Mouse (Mus musculus): ENCODE data around the gene Hbq1a.

Hbq1a gene

GRCm38 (mm10) chr11:32321196-32321565 is 21.3 kb downstream of the Hbq1a start:
- peak; percentile 73 to 90 for DNase-seq (ENCODE audit: low spot score in 2 of 2)

- DNase-seq (ENCODE audit: low spot score in 2 of 2), result peak; percentile 89 to 93
Measured at GRCm38 (mm10) chr11:32324609-32325008, 24.7 kb downstream of the Hbq1a start.

GRCm38 (mm10) chr11:32331075-32331474 is 31.2 kb downstream of the Hbq1a start:
- no peak for DNase-seq (ENCODE audit: low spot score in 2 of 2)

GRCm38 (mm10) chr11:32331861-32332260 is 32.0 kb downstream of the Hbq1a start:
- DNase-seq (ENCODE audit: low spot score in 2 of 2), result no peak

DNA sequence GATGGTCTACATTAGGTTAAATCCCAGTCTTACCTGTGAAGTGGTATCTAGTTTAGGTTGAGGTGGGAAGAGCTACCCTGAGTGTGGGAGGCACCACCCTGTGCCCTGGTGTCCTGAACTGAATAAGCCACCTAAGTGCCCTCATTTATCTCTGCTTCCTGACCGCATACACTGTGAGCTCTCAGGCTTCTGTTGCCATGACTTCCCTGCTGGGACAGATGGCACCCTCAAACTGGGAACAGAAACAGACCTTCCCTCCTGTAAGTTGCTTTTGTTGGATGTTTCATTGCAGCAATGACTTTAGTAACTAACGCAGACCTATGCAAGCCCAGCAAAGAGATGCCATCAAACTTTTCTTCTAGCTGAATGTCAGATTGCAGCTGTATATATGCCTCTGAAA is 33.4 kb downstream of the Hbq1a start:
- no peak for DNase-seq (ENCODE audit: low spot score in 2 of 2)

DNA sequence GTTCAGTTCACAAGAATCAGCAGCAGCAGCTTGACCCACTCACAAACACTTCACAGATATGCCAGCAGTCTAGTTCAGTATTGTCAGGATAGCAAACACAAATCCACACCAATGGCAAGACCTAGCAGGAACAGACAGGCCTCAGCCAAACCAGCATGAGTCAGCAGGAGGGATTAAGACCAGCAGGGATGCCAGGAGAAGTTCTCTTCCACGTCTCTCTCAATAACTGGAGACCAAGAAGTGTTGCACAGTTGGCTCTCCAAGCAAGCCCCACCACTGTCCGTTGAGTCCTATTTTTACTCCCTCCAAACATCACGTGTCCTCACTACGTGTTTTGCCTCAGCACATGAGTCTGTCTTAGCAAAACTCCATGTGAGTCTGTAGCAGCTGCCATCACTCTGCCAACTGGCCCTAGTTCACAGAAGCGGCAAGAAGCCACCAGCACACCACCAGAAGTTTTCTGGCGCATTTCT is 36.6 kb downstream of the Hbq1a start:
- DNase-seq (ENCODE audit: low spot score in 2 of 2), result no peak

DNA sequence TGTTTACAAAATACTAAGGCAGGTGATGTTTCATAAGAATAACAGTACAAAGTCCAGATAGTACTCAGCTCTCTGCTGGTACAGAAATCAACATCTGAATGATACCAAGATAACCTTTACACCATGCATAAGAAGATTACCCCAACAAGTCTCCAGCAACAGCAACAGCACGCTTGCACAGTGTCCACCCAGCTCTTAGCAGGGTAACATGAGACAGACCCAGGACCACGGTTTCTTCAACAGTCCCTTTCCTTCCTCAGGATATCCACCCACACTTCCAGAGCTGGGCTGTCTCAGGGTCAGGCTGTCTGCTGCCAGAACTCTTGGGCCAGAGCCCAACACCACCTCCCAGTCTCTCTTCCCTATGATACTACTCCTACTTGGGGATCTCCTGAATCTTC is 39.3 kb downstream of the Hbq1a start:
- no peak for DNase-seq (ENCODE audit: low spot score in 2 of 2)

DNA sequence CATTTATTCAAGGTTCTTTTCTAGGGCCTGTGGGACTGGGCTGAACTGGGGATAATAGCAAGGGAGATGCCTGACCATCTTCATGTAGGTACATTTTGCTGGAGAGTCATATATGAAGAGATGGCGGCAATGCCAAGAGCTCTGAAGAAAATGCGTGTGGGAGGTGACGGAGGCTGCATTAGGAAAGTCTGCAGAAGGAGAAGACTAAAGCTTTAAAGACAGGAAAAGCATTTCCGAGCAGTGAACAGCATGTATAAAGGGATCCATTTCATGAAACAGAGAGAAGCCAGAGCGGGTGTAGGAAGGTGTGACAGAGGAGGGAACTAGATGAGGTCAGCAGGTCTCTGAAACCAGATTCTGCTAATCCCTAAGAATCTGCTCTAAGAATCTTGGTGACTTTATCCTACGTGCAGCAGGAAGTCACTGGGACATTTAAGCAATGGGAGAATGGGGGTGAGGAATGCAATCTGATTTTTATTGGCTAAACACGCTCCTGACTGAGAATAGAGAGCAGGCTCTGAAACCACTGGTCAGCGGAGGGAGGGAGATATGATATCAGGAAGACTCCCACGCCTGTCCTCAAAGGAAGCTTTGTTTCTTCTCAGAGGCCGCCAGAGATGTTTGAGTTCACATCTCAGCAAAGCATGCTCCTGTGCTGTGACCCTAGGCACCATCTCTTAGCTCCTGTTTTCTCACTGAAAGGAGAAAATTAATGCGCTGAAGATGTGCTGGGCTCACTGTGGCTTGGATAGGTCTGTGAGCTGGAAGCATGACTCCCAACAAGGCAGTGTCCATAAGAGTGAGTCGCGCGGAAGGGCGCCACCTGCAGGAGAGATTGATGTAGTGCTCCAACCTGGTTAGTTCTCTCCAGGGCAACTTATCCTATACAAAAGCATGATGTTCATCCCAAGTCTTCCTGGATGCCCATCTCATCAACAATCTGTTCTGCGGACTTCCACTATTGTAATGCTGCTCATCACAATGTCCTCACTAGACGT is 40.9 kb downstream of the Hbq1a start:
- DNase-seq (ENCODE audit: low spot score in 2 of 2), result peak in 1 of 2 experiments; percentile 64

GRCm38 (mm10) chr11:32342770-32343191 is 42.9 kb downstream of the Hbq1a start:
- DNase-seq (ENCODE audit: low spot score in 2 of 2), result peak in 1 of 2 experiments; percentile 57

- no peak for DNase-seq (ENCODE audit: low spot score in 2 of 2)
Measured at GRCm38 (mm10) chr11:32343350-32343749, 43.5 kb downstream of the Hbq1a start.

DNA sequence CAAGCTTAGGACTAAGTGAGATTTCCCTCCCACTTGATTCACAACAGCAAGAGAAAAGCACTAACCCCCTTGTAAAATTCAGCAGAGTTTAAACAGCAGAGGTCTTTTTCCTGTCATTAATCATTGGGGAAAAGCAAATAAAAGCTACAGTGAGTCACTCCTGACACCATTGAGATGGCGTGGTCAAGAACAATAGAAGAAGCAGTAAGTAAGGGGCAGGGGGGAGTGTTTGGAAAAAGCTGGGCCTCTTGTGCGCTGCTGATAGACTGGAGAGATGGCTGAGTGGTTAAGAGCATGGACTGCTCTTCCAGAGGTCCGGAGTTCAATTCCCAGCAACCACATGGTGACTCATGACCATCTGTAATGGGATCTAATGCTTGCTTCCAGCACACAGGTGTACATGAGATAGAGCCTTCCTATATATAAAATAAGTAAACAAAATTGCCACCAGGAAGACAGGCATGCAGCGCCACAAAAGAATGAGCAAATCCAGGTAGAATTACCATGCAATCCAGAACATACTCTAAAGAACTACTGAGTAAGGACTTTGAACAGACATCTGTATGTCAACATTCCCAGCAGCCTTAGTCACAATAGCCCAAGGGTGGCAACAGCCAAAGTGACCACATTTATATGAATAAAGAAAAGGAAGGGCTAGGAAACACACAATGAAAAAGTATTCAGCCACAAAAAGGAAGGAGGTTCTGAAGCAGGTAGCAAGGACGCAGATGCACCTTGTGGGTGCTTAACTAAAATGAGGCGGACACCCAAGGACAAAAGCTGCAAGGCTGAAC is 45.8 kb downstream of the Hbq1a start:
- DNase-seq (ENCODE audit: low spot score in 2 of 2), result no peak

GRCm38 (mm10) chr11:32347264-32347606 is 47.4 kb downstream of the Hbq1a start:
- DNase-seq (ENCODE audit: low spot score in 2 of 2), result no peak

- peak in 1 of 2 experiments; percentile 42 for DNase-seq (ENCODE audit: low spot score in 2 of 2)
Measured at GRCm38 (mm10) chr11:32347607-32348432, 48.0 kb downstream of the Hbq1a start, which contains the start of gene Sh3pxd2b. Sh3pxd2b (plus strand) TSS chr11:32347820.

DNA sequence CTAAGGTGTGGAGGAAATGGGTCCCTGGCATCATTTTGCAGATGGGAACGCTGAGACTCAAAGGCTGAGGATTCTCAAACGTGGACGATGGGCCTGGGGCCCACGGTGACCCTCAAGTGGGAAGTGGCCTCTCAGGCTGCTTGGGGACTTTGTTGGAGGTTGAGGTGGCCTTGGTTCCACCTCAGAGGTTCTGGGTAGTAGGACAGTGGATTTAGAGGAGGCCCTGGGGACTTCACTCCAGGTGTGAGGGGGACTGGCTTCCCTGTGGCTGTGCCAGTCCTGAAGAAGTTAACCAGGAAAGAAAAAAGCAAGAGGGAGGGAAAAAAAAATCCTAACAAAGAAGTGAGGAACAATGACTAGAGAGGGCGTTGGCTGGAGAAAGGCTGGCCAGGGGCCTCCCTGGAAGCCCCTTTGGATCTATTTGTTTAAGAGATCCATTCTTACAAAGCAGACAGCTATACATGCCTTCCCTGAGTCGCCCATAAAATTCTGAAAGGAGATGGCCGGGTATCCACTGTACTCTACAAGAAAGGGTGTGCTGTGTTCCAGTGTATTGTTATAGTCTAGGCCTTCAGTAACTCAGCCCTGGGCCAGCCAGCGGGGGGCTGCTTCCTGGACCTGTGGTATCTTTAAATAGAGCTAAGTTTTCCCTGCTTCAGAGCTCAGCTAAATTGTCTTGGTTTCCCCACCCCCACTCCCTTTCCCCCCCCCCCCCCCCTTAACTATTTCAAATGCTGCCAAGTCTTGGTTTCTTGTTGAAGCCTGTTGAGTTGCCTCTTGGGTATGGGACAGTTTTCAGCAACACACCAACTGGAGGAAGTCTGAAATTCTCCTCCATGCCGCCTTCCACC is 48.8 kb downstream of the Hbq1a start:
- no peak for DNase-seq (ENCODE audit: low spot score in 2 of 2)

- no peak for DNase-seq (ENCODE audit: low spot score in 2 of 2)
Measured at GRCm38 (mm10) chr11:32349284-32349953, 49.5 kb downstream of the Hbq1a start.
